Mouse (Mus musculus) brain, embryonic 14.5 days (tissue): Measurements from ENCODE around the gene Ebpl.

ENCODE experiments used
- CTCF ChIP-seq: fragments of 200-500 bp; IDR thresholded peaks from 2 replicates; pipeline ENCODE4 v1.5.1; 2012; ENCODE audit warnings: inconsistent platforms, mild to moderate bottlenecking, moderate library complexity, borderline replicate concordance; ENCODE audit not compliant: insufficient read depth, insufficient read length; ENCODE audit errors: extremely low read depth
- POLR2A ChIP-seq: fragments of 200-500 bp; IDR thresholded peaks from 2 replicates; pipeline ENCODE4 v1.6.1; 2012; ENCODE audit warnings: mild to moderate bottlenecking, inconsistent platforms, borderline replicate concordance; ENCODE audit not compliant: poor library complexity, insufficient read depth, insufficient read length, severe bottlenecking; ENCODE audit errors: extremely low read depth

GRCm38 (mm10) chr14:61394745-61395144 lies 34.5 kb upstream of the Ebpl start:
- TF ChIP-seq CTCF (no peak), POLR2A (no peak)
